Mouse (Mus musculus): ENCODE measurements around the gene Kdm1b.

Gene Kdm1b

GRCm38 (mm10) chr13:47056781-47057180 lies 13.5 kb downstream of the Kdm1b start:
- DNase-seq (ENCODE audit: low spot score in 2 of 2): no peak

GRCm38 (mm10) chr13:47062756-47063155 lies 19.5 kb downstream of the Kdm1b start:
- DNase-seq (ENCODE audit: low spot score in 2 of 2): peak; percentile 61 to 66

GRCm38 (mm10) chr13:47063985-47064760 lies 20.9 kb downstream of the Kdm1b start:
- DNase-seq (ENCODE audit: low spot score in 2 of 2): no peak

GRCm38 (mm10) chr13:47066516-47066915 lies 23.2 kb downstream of the Kdm1b start:
- DNase-seq (ENCODE audit: low spot score in 2 of 2): no peak

- no peak for DNase-seq (ENCODE audit: low spot score in 2 of 2)
These were observed 23.7 kb downstream of the Kdm1b start for GRCm38 (mm10) chr13:47067001-47067400.

- DNase-seq (ENCODE audit: low spot score in 2 of 2): no peak
These were observed 27.2 kb downstream of the Kdm1b start for GRCm38 (mm10) chr13:47070329-47071080.

GRCm38 (mm10) chr13:47071871-47072270 lies 28.6 kb downstream of the Kdm1b start:
- DNase-seq (ENCODE audit: low spot score in 2 of 2): no peak

- no peak for DNase-seq (ENCODE audit: low spot score in 2 of 2)
These were observed 29.2 kb downstream of the Kdm1b start for GRCm38 (mm10) chr13:47072484-47072883.

GRCm38 (mm10) chr13:47076156-47076555 lies 32.9 kb downstream of the Kdm1b start:
- DNase-seq (ENCODE audit: low spot score in 2 of 2): no peak

- DNase-seq (ENCODE audit: low spot score in 2 of 2): no peak
These were observed 34.1 kb downstream of the Kdm1b start for GRCm38 (mm10) chr13:47077367-47077766.

GRCm38 (mm10) chr13:47078799-47079198 lies 35.5 kb downstream of the Kdm1b start:
- DNase-seq (ENCODE audit: low spot score in 2 of 2): no peak

- no peak for DNase-seq (ENCODE audit: low spot score in 2 of 2)
These were observed 37.7 kb downstream of the Kdm1b start for GRCm38 (mm10) chr13:47080905-47081505.

- DNase-seq (ENCODE audit: low spot score in 2 of 2): no peak
These were observed 45.1 kb downstream of the Kdm1b start for GRCm38 (mm10) chr13:47088433-47088832.

GRCm38 (mm10) chr13:47089271-47089670 lies 46.0 kb downstream of the Kdm1b start:
- DNase-seq (ENCODE audit: low spot score in 2 of 2): no peak

GRCm38 (mm10) chr13:47093791-47094190 lies 50.5 kb downstream of the Kdm1b start:
- no peak for DNase-seq (ENCODE audit: low spot score in 2 of 2)

- no peak for DNase-seq (ENCODE audit: low spot score in 2 of 2)
These were observed 53.3 kb downstream of the Kdm1b start for GRCm38 (mm10) chr13:47096591-47096990.

GRCm38 (mm10) chr13:47099265-47099664 lies 56.0 kb downstream of the Kdm1b start:
- no peak for DNase-seq (ENCODE audit: low spot score in 2 of 2)

GRCm38 (mm10) chr13:47100587-47100986 lies 57.3 kb downstream of the Kdm1b start:
- DNase-seq (ENCODE audit: low spot score in 2 of 2): no peak

- DNase-seq (ENCODE audit: low spot score in 2 of 2): no peak
These were observed 60.8 kb downstream of the Kdm1b start for GRCm38 (mm10) chr13:47104146-47104545.

- peak in 1 of 2 experiments; percentile 6 for DNase-seq (ENCODE audit: low spot score in 2 of 2)
These were observed 61.7 kb downstream of the Kdm1b start for GRCm38 (mm10) chr13:47104856-47105541.

GRCm38 (mm10) chr13:47105711-47106579 lies 62.6 kb downstream of the Kdm1b start, which contains the start of gene Dek:
Dek (minus strand) TSS chr13:47106201.
- DNase-seq (ENCODE audit: low spot score in 2 of 2): peak; percentile 78 to 82

All from urinary bladder, postnatal 36 days (tissue).